Mouse (Mus musculus): ENCODE measurements around the gene Cfap97d1.
A peak's percentile ranks its signal among the peaks of the same experiment; 100 is the strongest.

Gene Cfap97d1

GRCm38 (mm10) chr11:102036336-102036735 is 52.3 kb downstream of the Cfap97d1 start:
- no peak for DNase-seq (ENCODE audit: low spot score in 2 of 2)

- no peak for DNase-seq (ENCODE audit: low spot score in 2 of 2)
Measured at GRCm38 (mm10) chr11:102037789-102038188, 53.7 kb downstream of the Cfap97d1 start.

GRCm38 (mm10) chr11:102039487-102040137 is 55.5 kb downstream of the Cfap97d1 start:
- no peak for DNase-seq (ENCODE audit: low spot score in 2 of 2)

DNA sequence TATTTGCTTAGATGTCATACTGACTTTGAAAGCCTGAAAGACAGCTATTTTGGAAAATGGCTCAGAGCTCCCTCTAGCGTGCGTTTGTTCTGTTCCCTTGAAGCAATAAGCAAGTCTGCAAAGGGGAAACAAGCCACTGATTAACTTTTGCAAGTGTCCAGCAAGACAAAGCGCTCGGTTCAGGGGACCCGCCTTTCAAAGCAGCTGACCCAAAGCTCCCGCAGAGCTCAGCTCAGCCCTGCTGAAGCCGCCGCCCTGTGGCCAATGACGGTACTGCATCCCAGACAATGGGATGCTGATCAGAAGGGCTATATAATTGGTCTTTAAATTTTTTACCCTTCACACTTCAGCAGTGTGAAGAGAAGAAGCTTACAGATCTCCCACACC is 56.1 kb downstream of the Cfap97d1 start:
- DNase-seq (ENCODE audit: low spot score in 2 of 2), result peak; percentile 11 to 65

- DNase-seq (ENCODE audit: low spot score in 2 of 2), result no peak
Measured at GRCm38 (mm10) chr11:102040646-102041045, 56.6 kb downstream of the Cfap97d1 start.

- DNase-seq (ENCODE audit: low spot score in 2 of 2), result no peak
Measured at GRCm38 (mm10) chr11:102041350-102041949, 57.4 kb downstream of the Cfap97d1 start, which contains the start of gene Cd300lg. Cd300lg (plus strand) TSS chr11:102041509.
